Mouse (Mus musculus) lung, embryonic 16.5 days (tissue): ENCODE data around the gene 2010111I01Rik. TPM values are rescaled to one million over a fixed set of nuclear protein-coding genes. Genes with fewer than 3 reads are reported as not detected.
A peak's percentile ranks its signal among the peaks of the same experiment; 100 is the strongest.

ENCODE experiments used
- ATAC-seq: fragments of 200-750 bp; cut with Nextera tagmentation; 2 replicates; pipeline ENCODE4 v1.8.0; 2017; ENCODE audit warnings: low read depth, mild to moderate bottlenecking, moderate library complexity
- H3K27ac ChIP-seq: fragments of 300-500 bp; sonication (generic); 2 replicates; pipeline ENCODE4 v1.5.1; 2014; ENCODE audit warnings: mild to moderate bottlenecking, control low read depth, low read length
- H3K27me3 ChIP-seq: fragments of 300-500 bp; sonication (generic); 2 replicates; pipeline ENCODE4 v1.6.1; 2014; ENCODE audit warnings: low read depth, low read length, mixed read lengths; ENCODE audit not compliant: control insufficient read depth, insufficient read depth
- H3K36me3 ChIP-seq: fragments of 300-500 bp; sonication (generic); 2 replicates; pipeline ENCODE4 v1.6.1; 2014; ENCODE audit warnings: low read length; ENCODE audit not compliant: control insufficient read depth, insufficient read depth
- H3K4me1 ChIP-seq: fragments of 300-500 bp; sonication (generic); replicated peaks from 2 replicates; pipeline ENCODE4 v1.6.1; 2014; ENCODE audit warnings: low read length, mixed read lengths; ENCODE audit not compliant: control insufficient read depth, insufficient read depth
- H3K4me2 ChIP-seq: fragments of 300-500 bp; sonication (generic); 2 replicates; pipeline ENCODE4 v1.6.1; 2014; ENCODE audit warnings: low read depth, low read length, control low read depth
- H3K4me3 ChIP-seq: fragments of 300-500 bp; sonication (generic); 2 replicates; pipeline ENCODE4 v1.5.1; 2014; ENCODE audit warnings: mild to moderate bottlenecking, low read length, control low read depth
- H3K9ac ChIP-seq: fragments of 300-500 bp; sonication (generic); 2 replicates; pipeline ENCODE4 v1.6.1; 2014; ENCODE audit warnings: low read length, control low read depth
- H3K9me3 ChIP-seq: fragments of 300-500 bp; sonication (generic); 2 replicates; pipeline ENCODE4 v1.6.1; 2016; ENCODE audit warnings: low read length; ENCODE audit not compliant: control insufficient read depth
- WGBS: fragments of 180-500 bp; shearing (Covaris S2); extraction: QIAGEN DNeasy Blood & Tissue Kit; methylation state at CpG from one replicate; pipeline ENCODE4 v1.1.7; 2014; 5-methylcytosine and 5-hydroxymethylcytosine counted together
- polyA plus RNA-seq: library from polyadenylated mRNA; unstranded; fragments of >200 nt; fragmentation: Nextera tagmentation; extraction: Ambion mirVana; gene quantifications from 2 replicates; pipeline ENCODE4 v1.2.1, GENCODE M21; 2015

Gene 2010111I01Rik
- polyA plus RNA-seq, 1 experiment from 2014 or later = 129 TPM

DNA sequence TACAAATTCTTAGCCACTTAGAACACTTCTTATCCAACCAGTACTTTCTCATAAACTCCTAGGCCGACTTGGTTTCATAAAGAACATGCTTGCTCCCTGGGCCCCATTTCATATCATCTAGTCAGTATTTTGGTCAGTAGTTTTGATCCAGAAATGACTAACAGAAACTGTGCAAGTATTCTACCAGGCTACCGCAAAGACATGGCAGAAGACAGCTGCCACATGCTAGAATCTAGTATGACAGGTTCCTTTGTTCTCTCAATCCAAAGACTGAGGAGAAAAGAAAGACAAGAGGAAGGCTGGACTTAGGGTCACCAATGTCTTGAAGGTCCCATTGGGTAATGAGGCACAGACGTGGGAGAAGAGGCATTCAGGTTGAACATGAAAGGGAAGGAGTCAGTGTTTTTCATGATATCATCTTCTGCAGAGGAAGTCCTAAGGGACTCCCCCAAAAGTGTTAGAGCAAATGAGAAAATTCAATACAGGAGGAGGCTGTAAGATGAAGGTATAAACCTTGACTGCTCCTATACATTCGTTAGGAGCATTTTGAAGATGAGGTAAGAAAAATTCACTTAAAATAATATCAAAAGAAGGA, 216.0 kb downstream of the 2010111I01Rik start:
- no peak for ATAC-seq
- no peak overlapping the region for H3K4me2 ChIP-seq
- WGBS = 91% methylated on average over 4 of the region's 4 CpGs

DNA sequence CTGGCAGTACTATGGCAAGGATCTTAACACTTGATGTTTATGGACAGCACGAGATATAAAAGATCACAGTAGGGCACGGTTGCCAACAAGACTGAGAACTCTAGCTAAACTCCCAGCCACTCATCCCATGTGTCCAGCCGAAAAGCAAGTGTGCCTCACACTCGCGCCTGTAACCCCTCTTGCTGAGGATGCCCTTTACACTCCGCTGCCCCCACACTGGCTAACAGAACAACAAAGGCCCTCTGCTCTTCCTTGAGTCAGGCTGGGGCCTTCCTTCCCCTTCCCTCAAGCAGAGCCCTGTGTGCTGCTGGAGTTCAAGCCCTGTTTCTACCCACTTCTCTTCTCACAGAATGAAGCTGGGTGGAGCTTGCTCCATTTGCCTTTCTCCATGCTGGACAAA, 220.3 kb downstream of the 2010111I01Rik start:
- H3K27me3 ChIP-seq = no peaks in the 10 kb centered on the region
- H3K36me3 ChIP-seq = no peaks in the 10 kb centered on the region
- no peak overlapping the region for H3K9ac ChIP-seq
- no peak overlapping the region for H3K27ac ChIP-seq
- peaks cover 16% of the 10 kb centered on the region for H3K4me1 ChIP-seq
- WGBS = 72% methylated on average over 6 of the region's 6 CpGs
- ATAC-seq = no peak
- H3K4me2 ChIP-seq = no peak overlapping the region
- no peaks in the 10 kb centered on the region for H3K9me3 ChIP-seq
- no peak overlapping the region for H3K4me3 ChIP-seq

More for the DNA sequence above, 216.0 kb downstream of the 2010111I01Rik start:
- Histone ChIP-seq H3K36me3 (no peaks in the 10 kb centered on the region), H3K4me1 (no peaks in the 10 kb centered on the region; the same call in 1 of the 2 replicates), H3K27me3 (no peaks in the 10 kb centered on the region), H3K27ac (no peak overlapping the region), H3K4me3 (no peak overlapping the region), H3K9me3 (no peaks in the 10 kb centered on the region), H3K9ac (no peak overlapping the region)

DNA sequence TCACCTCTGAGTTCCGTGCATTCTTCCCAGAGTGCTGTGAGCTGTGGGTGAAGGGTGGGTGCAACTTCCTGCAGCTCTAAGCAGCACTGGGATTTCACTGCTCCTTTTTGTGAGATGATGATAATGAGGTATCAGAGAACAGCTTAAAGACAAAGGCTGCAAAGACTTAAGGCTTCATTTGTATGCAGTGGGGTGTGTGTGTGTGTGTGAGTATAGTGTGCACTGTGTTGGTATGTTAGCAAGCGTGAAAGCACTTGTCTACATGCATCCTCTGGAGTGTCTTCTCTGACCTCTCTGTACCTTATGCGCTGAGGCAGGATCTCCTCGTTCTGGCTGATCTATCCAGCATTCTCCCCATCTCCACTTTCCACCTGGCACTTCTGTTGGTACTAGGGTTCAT, 221.5 kb downstream of the 2010111I01Rik start:
- H3K9ac ChIP-seq = no peak overlapping the region
- no peaks in the 10 kb centered on the region for H3K9me3 ChIP-seq
- no peaks in the 10 kb centered on the region for H3K27me3 ChIP-seq
- 64% methylated on average over 4 of the region's 4 CpGs for WGBS
- no peaks in the 10 kb centered on the region for H3K36me3 ChIP-seq
- no peak for ATAC-seq
- no peak overlapping the region for H3K4me3 ChIP-seq
- H3K4me1 ChIP-seq = peaks cover 16% of the 10 kb centered on the region
- H3K27ac ChIP-seq = peak overlapping the region; percentile 65; the same call in 1 of the 2 replicates
- no peak overlapping the region for H3K4me2 ChIP-seq

DNA sequence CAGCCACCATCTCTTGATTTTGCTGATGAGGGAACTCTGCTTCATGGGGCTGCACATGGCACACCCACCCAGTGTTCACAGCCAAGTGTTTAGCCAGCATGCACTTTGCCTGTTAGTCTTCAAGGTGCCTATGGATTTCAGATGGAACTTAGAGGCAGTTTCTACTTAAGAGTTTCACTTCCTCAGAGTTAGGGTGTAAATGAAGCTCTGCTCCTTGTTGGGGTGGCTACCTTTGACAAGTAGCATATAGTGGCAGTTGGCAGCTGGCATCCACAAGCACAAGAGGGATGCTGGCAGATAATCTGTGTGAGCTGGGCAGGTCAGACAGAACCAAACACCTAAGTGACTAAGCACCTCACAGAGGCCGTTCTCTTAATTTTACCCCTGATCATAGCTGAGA, 221.9 kb downstream of the 2010111I01Rik start:
- Histone ChIP-seq H3K9ac (no peak overlapping the region), H3K4me2 (no peak overlapping the region), H3K4me1 (peaks cover 16% of the 10 kb centered on the region), H3K27me3 (no peaks in the 10 kb centered on the region), H3K27ac (peak overlapping the region; percentile 65), H3K36me3 (no peaks in the 10 kb centered on the region), H3K9me3 (no peaks in the 10 kb centered on the region), H3K4me3 (no peak overlapping the region)
- WGBS = 63% methylated on average over 1 of the region's 1 CpGs
- no peak for ATAC-seq

- Histone ChIP-seq H3K9ac (no peak overlapping the region), H3K27ac (peak overlapping the region; percentile 65), H3K4me2 (no peak overlapping the region), H3K36me3 (no peaks in the 10 kb centered on the region), H3K4me3 (no peak overlapping the region), H3K4me1 (peaks cover 16% of the 10 kb centered on the region), H3K9me3 (no peaks in the 10 kb centered on the region), H3K27me3 (no peaks in the 10 kb centered on the region)
- WGBS = 33% methylated on average over 13 of the region's 13 CpGs
- ATAC-seq = peak; percentile 66
These were observed 222.8 kb downstream of the 2010111I01Rik start for GRCm38 (mm10) chr13:63187145-63188143.

GRCm38 (mm10) chr13:63188306-63188705, 223.6 kb downstream of the 2010111I01Rik start:
- H3K4me2 ChIP-seq = no peak overlapping the region
- H3K36me3 ChIP-seq = no peaks in the 10 kb centered on the region
- no peak overlapping the region for H3K4me3 ChIP-seq
- no peak for ATAC-seq
- WGBS = 55% methylated on average over 5 of the region's 5 CpGs
- no peak overlapping the region for H3K9ac ChIP-seq
- H3K27me3 ChIP-seq = no peaks in the 10 kb centered on the region
- peaks cover 16% of the 10 kb centered on the region for H3K4me1 ChIP-seq
- peak overlapping the region; percentile 34; the same call in 1 of the 2 replicates for H3K27ac ChIP-seq
- H3K9me3 ChIP-seq = no peaks in the 10 kb centered on the region

DNA sequence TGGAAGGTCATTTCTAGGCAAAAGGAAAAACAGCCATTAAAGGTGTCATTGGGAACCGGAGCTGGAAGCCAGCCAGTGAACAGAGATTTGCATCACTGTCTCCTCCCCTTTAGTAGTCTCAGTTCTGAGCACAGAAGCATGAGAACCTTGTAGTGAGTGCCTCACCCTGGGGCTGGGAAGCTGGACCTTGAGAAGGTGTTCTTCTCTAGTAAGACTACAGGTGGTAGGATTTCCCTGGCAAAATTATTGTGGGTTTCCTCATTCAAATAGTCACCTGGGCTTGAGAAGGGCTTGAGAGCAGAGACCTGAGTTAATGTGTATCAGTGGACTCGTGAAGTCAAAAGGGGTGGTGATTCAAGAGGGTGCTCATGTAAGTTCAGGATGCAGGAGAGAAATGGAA, 224.1 kb downstream of the 2010111I01Rik start:
- H3K4me1 ChIP-seq = peaks cover 16% of the 10 kb centered on the region
- no peak overlapping the region for H3K4me2 ChIP-seq
- H3K27ac ChIP-seq = peak overlapping the region; percentile 34; the same call in 1 of the 2 replicates
- 29% methylated on average over 2 of the region's 2 CpGs for WGBS
- H3K27me3 ChIP-seq = no peaks in the 10 kb centered on the region
- peak; percentile 71 for ATAC-seq
- H3K4me3 ChIP-seq = no peak overlapping the region
- no peaks in the 10 kb centered on the region for H3K36me3 ChIP-seq
- no peaks in the 10 kb centered on the region for H3K9me3 ChIP-seq
- H3K9ac ChIP-seq = no peak overlapping the region

- 38% methylated on average over 3 of the region's 3 CpGs for WGBS
- no peak overlapping the region for H3K4me2 ChIP-seq
- H3K27ac ChIP-seq = no peak overlapping the region
- H3K9me3 ChIP-seq = no peaks in the 10 kb centered on the region
- H3K36me3 ChIP-seq = no peaks in the 10 kb centered on the region
- H3K9ac ChIP-seq = no peak overlapping the region
- no peak for ATAC-seq
- no peak overlapping the region for H3K4me3 ChIP-seq
- no peaks in the 10 kb centered on the region; the same call in 1 of the 2 replicates for H3K4me1 ChIP-seq
- no peaks in the 10 kb centered on the region for H3K27me3 ChIP-seq
These were observed 228.7 kb downstream of the 2010111I01Rik start for GRCm38 (mm10) chr13:63193423-63193822.

GRCm38 (mm10) chr13:63198038-63198437, 233.3 kb downstream of the 2010111I01Rik start:
- Histone ChIP-seq H3K4me3 (no peak overlapping the region), H3K4me1 (no peaks in the 10 kb centered on the region), H3K36me3 (no peaks in the 10 kb centered on the region), H3K9me3 (no peaks in the 10 kb centered on the region), H3K27me3 (no peaks in the 10 kb centered on the region), H3K9ac (no peak overlapping the region), H3K27ac (peak overlapping the region; percentile 44; the same call in 1 of the 2 replicates), H3K4me2 (no peak overlapping the region)
- 0 out of 2 replicates have a peak, but pooled peaks have one; percentile 41 for ATAC-seq
- WGBS = 72% methylated on average over 1 of the region's 1 CpGs
